Mouse (Mus musculus): ENCODE measurements around the gene 1700067P10Rik. TPM values are rescaled to one million over a fixed set of nuclear protein-coding genes. Genes with fewer than 3 reads are reported as not detected.
A peak's percentile ranks its signal among the peaks of the same experiment; 100 is the strongest.

Gene 1700067P10Rik
- not detected in 2 replicates for polyA plus RNA-seq (2014; fragmentation: Nextera tagmentation; extraction: Ambion mirVana)

DNA sequence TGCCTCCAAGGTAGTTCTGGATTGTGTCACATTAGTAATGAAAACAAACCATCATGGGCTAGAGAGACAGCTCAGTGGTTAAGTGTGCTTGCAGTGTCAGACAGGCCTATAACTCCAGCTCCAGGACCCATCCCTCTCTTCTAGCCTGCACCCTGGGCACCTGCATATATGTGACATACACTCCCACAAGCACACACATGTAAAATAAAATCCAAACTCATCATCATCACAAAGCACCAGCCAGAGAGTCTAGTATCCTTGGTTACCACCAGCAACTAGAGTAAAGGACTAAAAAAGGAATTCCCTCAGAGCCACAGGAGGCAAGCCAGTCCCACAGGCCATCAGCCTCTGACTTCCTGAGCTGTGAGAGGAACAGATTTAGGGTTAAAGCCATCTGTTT lies at the start of gene 1700067P10Rik:
Gene 1700067P10Rik (plus strand): TSS at position 301 of the 400 bp plus-strand sequence.
- ATAC-seq (replicated peaks; ENCODE audit: low FRiP score, low TSS enrichment, low read depth) (no peak), DNase-seq (ENCODE audit: low spot score) (no peak)
- no peak within 1 kb of the TSS for H3K4me3 ChIP-seq (ENCODE audit: low read depth, low read length)
- H3K36me3 ChIP-seq (ENCODE audit: control insufficient read depth, insufficient read depth, low read length) = no peaks in the 10 kb centered on the region
- no peak within 1 kb of the TSS for H3K27ac ChIP-seq (ENCODE audit: low read depth)
- no peaks in the 10 kb centered on the region for H3K4me1 ChIP-seq (replicated peaks; ENCODE audit: control insufficient read depth, insufficient read depth, low read length)
- H3K4me2 ChIP-seq (ENCODE audit: low read length) = no peak within 1 kb of the TSS
- no peak within 1 kb of the TSS for H3K9ac ChIP-seq (ENCODE audit: low read length)
- H3K27me3 ChIP-seq (replicated peaks; ENCODE audit: control insufficient read depth, insufficient read depth, low read length) = peaks cover 3% of the 10 kb centered on the region; the same call in 1 of the 2 replicates
- peaks cover 4% of the 10 kb centered on the region; the same call in 1 of the 2 replicates for H3K9me3 ChIP-seq (ENCODE audit: control insufficient read depth, low read length)

DNA sequence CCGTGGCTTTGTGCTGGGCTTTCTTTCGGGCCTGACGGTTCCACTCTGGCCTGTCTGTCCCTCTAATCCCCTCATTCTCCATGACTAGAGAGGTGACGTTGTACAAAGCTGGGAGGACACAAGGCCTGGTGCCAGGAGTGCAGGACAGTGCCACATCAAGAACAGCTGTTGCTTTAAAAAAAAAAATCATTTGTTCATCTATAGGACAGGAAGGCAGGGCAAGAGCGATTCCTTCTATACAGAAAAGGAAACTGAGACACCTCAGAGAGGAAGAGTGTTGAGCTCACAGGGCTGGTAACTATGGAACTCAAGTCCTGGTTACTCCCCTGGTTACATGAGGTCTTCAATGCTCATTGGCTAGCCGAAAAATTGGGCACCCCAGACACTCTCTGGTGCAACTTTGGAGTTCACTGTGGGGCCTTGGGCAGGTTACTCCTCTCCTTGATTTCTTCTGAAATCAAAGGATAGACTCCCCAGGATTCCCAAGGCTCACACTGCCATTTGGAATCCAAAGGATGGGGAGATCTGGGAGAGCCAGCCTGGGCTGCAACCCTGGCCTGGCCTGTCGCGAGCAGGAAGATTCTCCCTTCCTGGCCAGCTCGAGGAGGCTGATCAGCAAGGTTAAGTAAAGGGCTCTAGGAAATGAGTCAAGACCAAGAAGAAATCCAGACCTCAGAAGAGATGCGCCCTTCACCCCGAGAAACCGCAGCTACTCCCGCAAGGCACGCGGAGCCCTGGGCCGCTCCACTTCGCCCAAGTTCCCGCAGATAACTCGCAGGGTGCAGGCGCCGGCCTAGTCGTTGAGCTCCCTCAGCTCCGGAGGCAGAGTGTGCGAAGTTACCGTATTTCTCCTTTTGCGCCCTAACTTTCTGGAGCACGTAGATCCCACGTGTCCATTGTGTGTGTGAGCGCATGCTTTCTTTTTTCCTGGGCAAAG lies 47.5 kb upstream of the 1700067P10Rik start:
- H3K9ac ChIP-seq (ENCODE audit: low read length) = peak overlapping the region; percentile 35
- peak overlapping the region; percentile 72 for H3K27ac ChIP-seq (ENCODE audit: low read depth)
- peaks cover 19% of the 10 kb centered on the region for H3K4me1 ChIP-seq (replicated peaks; ENCODE audit: control insufficient read depth, insufficient read depth, low read length)
- H3K4me3 ChIP-seq (ENCODE audit: low read depth, low read length) = peak overlapping the region; percentile 18; the same call in 1 of the 2 replicates
- ATAC-seq (replicated peaks; ENCODE audit: low FRiP score, low TSS enrichment, low read depth) (peak; percentile 51), DNase-seq (ENCODE audit: low spot score) (peak; percentile 86)
- H3K27me3 ChIP-seq (replicated peaks; ENCODE audit: control insufficient read depth, insufficient read depth, low read length) = no peaks in the 10 kb centered on the region
- WGBS = 13% methylated on average over 29 of the region's 29 CpGs
- peak overlapping the region; percentile 47 for H3K4me2 ChIP-seq (ENCODE audit: low read length)
- no peaks in the 10 kb centered on the region for H3K36me3 ChIP-seq (ENCODE audit: control insufficient read depth, insufficient read depth, low read length)
- H3K9me3 ChIP-seq (ENCODE audit: control insufficient read depth, low read length) = no peaks in the 10 kb centered on the region

DNA sequence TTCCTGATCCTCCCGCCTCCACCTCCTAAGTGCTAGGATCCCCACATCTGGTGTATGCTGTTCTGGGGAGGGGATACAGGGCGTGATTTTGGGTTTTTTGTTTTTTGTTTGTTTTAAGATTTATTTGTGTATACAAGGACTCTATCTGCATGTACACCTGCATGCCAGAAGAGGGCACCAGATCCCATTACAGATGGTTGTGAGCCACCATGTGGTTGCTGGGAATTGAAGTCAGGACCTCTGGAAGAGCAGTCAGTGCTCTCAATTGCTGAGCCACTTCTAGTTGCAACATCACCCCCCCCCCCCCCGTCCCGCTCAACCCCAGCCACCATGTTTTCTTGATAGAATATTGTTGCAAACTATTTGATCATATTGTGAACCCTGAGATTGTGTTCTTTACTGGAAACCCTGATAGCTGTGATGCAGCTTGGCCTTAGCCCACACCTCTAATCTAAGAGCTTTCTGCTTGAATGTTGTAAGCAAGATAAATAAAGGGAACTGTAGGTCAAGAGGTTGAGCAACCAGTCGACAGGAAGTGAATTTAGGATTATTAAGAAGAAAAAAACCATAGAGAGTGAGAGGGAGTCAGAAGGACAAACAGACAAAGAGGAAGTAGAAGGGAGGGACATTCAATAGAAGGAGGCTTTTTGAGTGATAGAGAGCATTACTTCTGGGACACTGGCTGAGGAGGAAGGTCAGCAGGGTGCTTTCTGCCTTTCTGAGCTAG lies 45.8 kb upstream of the 1700067P10Rik start:
- no peaks in the 10 kb centered on the region for H3K36me3 ChIP-seq (ENCODE audit: control insufficient read depth, insufficient read depth, low read length)
- ATAC-seq (replicated peaks; ENCODE audit: low FRiP score, low TSS enrichment, low read depth) = no peak
- no peak overlapping the region for H3K4me2 ChIP-seq (ENCODE audit: low read length)
- no peak overlapping the region for H3K27ac ChIP-seq (ENCODE audit: low read depth)
- DNase-seq (ENCODE audit: low spot score) = no peak
- no peaks in the 10 kb centered on the region for H3K9me3 ChIP-seq (ENCODE audit: control insufficient read depth, low read length)
- no peak overlapping the region for H3K4me3 ChIP-seq (ENCODE audit: low read depth, low read length)
- 65% methylated on average over 5 of the region's 5 CpGs for WGBS
- no peak overlapping the region for H3K9ac ChIP-seq (ENCODE audit: low read length)
- H3K27me3 ChIP-seq (replicated peaks; ENCODE audit: control insufficient read depth, insufficient read depth, low read length) = no peaks in the 10 kb centered on the region
- peaks cover 19% of the 10 kb centered on the region for H3K4me1 ChIP-seq (replicated peaks; ENCODE audit: control insufficient read depth, insufficient read depth, low read length)

DNA sequence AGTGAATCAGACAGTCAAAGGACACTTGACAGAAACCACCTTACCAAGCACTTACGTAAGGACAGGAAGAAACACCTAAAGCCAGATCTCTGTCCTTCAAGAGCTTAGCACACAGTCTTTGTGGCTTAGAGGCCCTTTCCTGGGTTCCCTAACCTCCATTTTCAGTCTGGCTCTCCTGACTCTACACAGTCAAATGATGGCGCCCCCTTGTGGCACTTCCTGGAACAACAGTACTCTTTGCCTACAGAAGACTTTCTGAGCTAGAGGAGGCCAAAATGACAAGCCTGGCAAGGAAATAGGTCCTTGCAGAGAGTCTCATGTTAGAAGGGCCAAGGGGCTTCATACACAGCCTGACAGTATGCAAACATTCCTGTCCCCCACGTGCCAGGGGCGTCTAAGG lies 43.5 kb upstream of the 1700067P10Rik start:
- H3K9ac ChIP-seq (ENCODE audit: low read length) = no peak overlapping the region
- H3K4me3 ChIP-seq (ENCODE audit: low read depth, low read length) = no peak overlapping the region
- no peaks in the 10 kb centered on the region for H3K36me3 ChIP-seq (ENCODE audit: control insufficient read depth, insufficient read depth, low read length)
- H3K4me1 ChIP-seq (replicated peaks; ENCODE audit: control insufficient read depth, insufficient read depth, low read length) = peaks cover 10% of the 10 kb centered on the region; the same call in 1 of the 2 replicates
- no peak overlapping the region for H3K4me2 ChIP-seq (ENCODE audit: low read length)
- DNase-seq (ENCODE audit: low spot score) = peak; percentile 92
- no peak overlapping the region for H3K27ac ChIP-seq (ENCODE audit: low read depth)
- no peaks in the 10 kb centered on the region for H3K9me3 ChIP-seq (ENCODE audit: control insufficient read depth, low read length)
- no peak for ATAC-seq (replicated peaks; ENCODE audit: low FRiP score, low TSS enrichment, low read depth)
- WGBS = 34% methylated on average over 4 of the region's 4 CpGs
- no peaks in the 10 kb centered on the region for H3K27me3 ChIP-seq (replicated peaks; ENCODE audit: control insufficient read depth, insufficient read depth, low read length)

DNA sequence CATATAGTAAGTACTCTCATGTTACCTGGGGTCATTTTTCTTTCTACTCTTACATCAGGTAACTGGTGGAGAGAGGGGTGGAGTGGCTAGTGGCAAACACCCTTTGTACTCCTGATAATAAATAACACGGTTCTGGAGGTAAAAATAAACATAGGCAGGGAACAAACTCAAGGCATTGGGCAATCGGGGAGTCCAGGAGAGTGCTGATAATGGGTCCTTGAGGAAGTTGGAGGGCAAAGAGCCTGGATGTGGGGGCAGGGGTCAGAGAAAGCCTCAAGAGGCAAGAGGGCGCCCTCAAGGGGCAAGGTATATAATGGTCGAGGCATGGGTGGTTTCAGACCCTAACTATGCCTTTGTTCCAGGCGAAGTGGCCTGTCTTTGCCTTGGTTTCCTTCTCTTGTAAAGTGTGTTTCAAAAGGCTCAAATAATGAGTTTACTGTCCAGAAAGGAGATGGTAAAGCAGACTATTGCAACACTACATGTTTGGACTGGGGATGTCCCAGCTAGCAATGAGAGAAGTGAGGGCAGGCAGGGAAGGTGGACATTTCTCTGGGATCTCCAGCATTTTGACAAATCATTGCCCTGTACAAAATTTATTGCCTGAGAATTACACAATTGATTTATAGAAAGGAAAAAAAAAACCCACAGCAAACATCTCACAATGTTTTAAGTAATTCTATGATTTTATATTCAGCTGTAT lies 37.3 kb upstream of the 1700067P10Rik start:
- Histone ChIP-seq H3K36me3 (ENCODE audit: control insufficient read depth, insufficient read depth, low read length) (no peaks in the 10 kb centered on the region), H3K27ac (ENCODE audit: low read depth) (no peak overlapping the region), H3K9me3 (ENCODE audit: control insufficient read depth, low read length) (no peaks in the 10 kb centered on the region), H3K4me2 (ENCODE audit: low read length) (no peak overlapping the region), H3K9ac (ENCODE audit: low read length) (no peak overlapping the region), H3K4me3 (ENCODE audit: low read depth, low read length) (no peak overlapping the region), H3K4me1 (replicated peaks; ENCODE audit: control insufficient read depth, insufficient read depth, low read length) (no peaks in the 10 kb centered on the region), H3K27me3 (replicated peaks; ENCODE audit: control insufficient read depth, insufficient read depth, low read length) (0 out of 2 replicates have a peak, but pooled peaks cover 6% of the 10 kb centered on the region)
- 53% methylated on average over 5 of the region's 5 CpGs for WGBS
- ATAC-seq (replicated peaks; ENCODE audit: low FRiP score, low TSS enrichment, low read depth) = no peak; the same call in 1 of the 2 replicates
- no peak for DNase-seq (ENCODE audit: low spot score)

DNA sequence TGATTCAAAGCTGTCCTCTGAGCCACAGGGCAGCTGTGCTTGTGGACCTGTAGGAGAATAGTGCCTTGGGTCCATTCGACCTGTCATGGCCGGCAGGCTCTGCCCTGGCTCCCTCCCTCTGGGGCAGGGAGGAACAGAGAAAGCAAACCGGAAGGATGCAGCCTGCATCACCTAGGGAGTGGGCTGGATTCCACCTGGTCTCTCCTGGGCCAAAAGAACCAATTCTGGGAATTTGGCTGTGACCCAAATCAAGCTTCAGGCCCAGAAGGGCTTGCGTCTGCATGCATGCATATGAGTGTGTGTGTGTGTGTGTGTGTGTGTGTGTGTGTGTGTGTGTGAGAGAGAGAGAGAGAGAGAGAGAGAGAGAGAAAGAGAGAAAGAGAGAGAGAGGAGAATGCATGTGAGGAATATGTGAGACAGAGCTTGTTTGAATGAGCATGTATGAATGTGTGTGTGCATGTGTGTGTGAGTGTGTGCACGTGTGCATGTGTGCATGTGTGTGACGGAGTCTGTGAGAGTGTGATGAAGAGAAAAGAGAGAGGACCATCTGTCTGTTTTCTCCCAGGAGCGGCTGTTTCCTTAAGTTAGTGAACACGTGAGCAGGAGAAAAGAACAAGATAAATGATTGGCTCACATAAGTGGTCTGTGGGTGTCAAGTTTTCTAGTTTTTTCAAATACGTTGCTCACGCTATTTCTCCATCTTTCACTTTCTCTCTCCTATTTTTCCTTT lies 36.6 kb upstream of the 1700067P10Rik start:
- no peak for DNase-seq (ENCODE audit: low spot score)
- WGBS = 66% methylated on average over 10 of the region's 10 CpGs

DNA sequence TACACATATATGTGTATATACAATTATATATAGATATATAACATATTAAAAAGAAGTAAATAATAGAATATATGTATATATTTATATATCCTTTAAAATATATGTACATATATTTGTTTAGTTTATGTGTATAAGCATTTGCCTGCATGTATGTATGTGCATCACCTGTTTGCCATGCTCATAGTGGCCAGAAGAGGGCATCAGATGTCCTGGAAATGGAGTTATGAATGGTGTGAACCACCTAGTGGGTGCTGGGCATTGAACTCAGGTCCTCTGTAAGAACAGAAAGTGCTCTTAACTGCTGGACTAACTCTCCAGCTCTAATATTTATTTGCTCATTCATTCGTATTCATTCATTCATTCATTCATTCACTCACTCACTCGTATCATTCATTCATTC lies 35.5 kb upstream of the 1700067P10Rik start:
- H3K27ac ChIP-seq (ENCODE audit: low read depth) = no peak overlapping the region
- no peak overlapping the region for H3K9ac ChIP-seq (ENCODE audit: low read length)
- H3K4me3 ChIP-seq (ENCODE audit: low read depth, low read length) = no peak overlapping the region
- H3K4me2 ChIP-seq (ENCODE audit: low read length) = no peak overlapping the region
- WGBS = 86% methylated on average over 2 of the region's 2 CpGs
- no peaks in the 10 kb centered on the region for H3K36me3 ChIP-seq (ENCODE audit: control insufficient read depth, insufficient read depth, low read length)
- H3K4me1 ChIP-seq (replicated peaks; ENCODE audit: control insufficient read depth, insufficient read depth, low read length) = 0 out of 2 replicates have a peak, but pooled peaks cover 2% of the 10 kb centered on the region
- no peak for DNase-seq (ENCODE audit: low spot score)
- 0 out of 2 replicates have a peak, but pooled peaks cover 6% of the 10 kb centered on the region for H3K27me3 ChIP-seq (replicated peaks; ENCODE audit: control insufficient read depth, insufficient read depth, low read length)
- H3K9me3 ChIP-seq (ENCODE audit: control insufficient read depth, low read length) = no peaks in the 10 kb centered on the region
- no peak for ATAC-seq (replicated peaks; ENCODE audit: low FRiP score, low TSS enrichment, low read depth)

More for the DNA sequence above, 36.6 kb upstream of the 1700067P10Rik start:
- Histone ChIP-seq H3K27me3 (replicated peaks; ENCODE audit: control insufficient read depth, insufficient read depth, low read length) (0 out of 2 replicates have a peak, but pooled peaks cover 6% of the 10 kb centered on the region), H3K27ac (ENCODE audit: low read depth) (no peak overlapping the region), H3K4me1 (replicated peaks; ENCODE audit: control insufficient read depth, insufficient read depth, low read length) (0 out of 2 replicates have a peak, but pooled peaks cover 2% of the 10 kb centered on the region), H3K4me2 (ENCODE audit: low read length) (no peak overlapping the region), H3K9me3 (ENCODE audit: control insufficient read depth, low read length) (no peaks in the 10 kb centered on the region), H3K9ac (ENCODE audit: low read length) (no peak overlapping the region), H3K4me3 (ENCODE audit: low read depth, low read length) (no peak overlapping the region), H3K36me3 (ENCODE audit: control insufficient read depth, insufficient read depth, low read length) (no peaks in the 10 kb centered on the region)
- no peak for ATAC-seq (replicated peaks; ENCODE audit: low FRiP score, low TSS enrichment, low read depth)
